Mouse (Mus musculus) ES-Bruce4 (cell line): Measurements from ENCODE around the gene Tbc1d21. TPM values are rescaled to one million over a fixed set of nuclear protein-coding genes. Genes with fewer than 3 reads are reported as not detected.

Source experiments
- H3K27ac ChIP-seq: 2 replicates; pipeline ENCODE4 v1.5.1; 2012; ENCODE audit warnings: low read length, inconsistent platforms; ENCODE audit not compliant: insufficient read depth
- H3K27me3 ChIP-seq: 2 replicates; pipeline ENCODE4 v1.6.1; 2012; ENCODE audit warnings: mild to moderate bottlenecking, low read length, inconsistent platforms; ENCODE audit not compliant: control insufficient read depth, poor library complexity, insufficient read depth, severe bottlenecking
- H3K36me3 ChIP-seq: 2 replicates; pipeline ENCODE4 v1.6.1; 2012; ENCODE audit warnings: inconsistent platforms, mild to moderate bottlenecking, low read length, moderate library complexity; ENCODE audit not compliant: control insufficient read depth, poor library complexity, insufficient read depth, severe bottlenecking
- H3K4me1 ChIP-seq: one replicate; pipeline ENCODE4 v1.8.1; 2011; ENCODE audit warnings: low read length; ENCODE audit not compliant: control insufficient read depth, insufficient read depth
- H3K4me3 ChIP-seq: 2 replicates; pipeline ENCODE4 v1.5.1; 2011; ENCODE audit warnings: low read depth, mild to moderate bottlenecking, low read length
- H3K9ac ChIP-seq: 2 replicates; pipeline ENCODE4 v1.6.1; 2012; ENCODE audit warnings: low read depth, mild to moderate bottlenecking, inconsistent platforms; ENCODE audit not compliant: poor library complexity, severe bottlenecking
- H3K9me3 ChIP-seq: replicated peaks from 2 replicates; pipeline ENCODE4 v1.6.1; 2012; ENCODE audit warnings: mild to moderate bottlenecking, low read length, inconsistent platforms; ENCODE audit not compliant: control insufficient read depth, poor library complexity, insufficient read depth, severe bottlenecking
- CTCF ChIP-seq: IDR thresholded peaks from one replicate; pipeline ENCODE4 v1.8.1; 2011; ENCODE audit warnings: low read depth, low read length
- EP300 ChIP-seq: IDR thresholded peaks from 2 replicates; pipeline ENCODE4 v1.6.1; 2011; ENCODE audit warnings: low read depth, low read length; ENCODE audit not compliant: insufficient read depth
- POLR2A ChIP-seq: IDR thresholded peaks from one replicate; pipeline ENCODE4 v1.8.1; 2011; ENCODE audit warnings: low read length; ENCODE audit not compliant: insufficient read depth
- polyA plus RNA-seq: library from polyadenylated mRNA; stranded (reverse); fragments of >200 nt; gene quantifications from 2 replicates; pipeline ENCODE4 v1.2.4, GENCODE M21; 2011; ENCODE audit warnings: low read depth; ENCODE audit not compliant: missing spikeins, insufficient read depth, insufficient read length

The Tbc1d21 gene
- polyA plus RNA-seq, 1 experiment = not detected

DNA sequence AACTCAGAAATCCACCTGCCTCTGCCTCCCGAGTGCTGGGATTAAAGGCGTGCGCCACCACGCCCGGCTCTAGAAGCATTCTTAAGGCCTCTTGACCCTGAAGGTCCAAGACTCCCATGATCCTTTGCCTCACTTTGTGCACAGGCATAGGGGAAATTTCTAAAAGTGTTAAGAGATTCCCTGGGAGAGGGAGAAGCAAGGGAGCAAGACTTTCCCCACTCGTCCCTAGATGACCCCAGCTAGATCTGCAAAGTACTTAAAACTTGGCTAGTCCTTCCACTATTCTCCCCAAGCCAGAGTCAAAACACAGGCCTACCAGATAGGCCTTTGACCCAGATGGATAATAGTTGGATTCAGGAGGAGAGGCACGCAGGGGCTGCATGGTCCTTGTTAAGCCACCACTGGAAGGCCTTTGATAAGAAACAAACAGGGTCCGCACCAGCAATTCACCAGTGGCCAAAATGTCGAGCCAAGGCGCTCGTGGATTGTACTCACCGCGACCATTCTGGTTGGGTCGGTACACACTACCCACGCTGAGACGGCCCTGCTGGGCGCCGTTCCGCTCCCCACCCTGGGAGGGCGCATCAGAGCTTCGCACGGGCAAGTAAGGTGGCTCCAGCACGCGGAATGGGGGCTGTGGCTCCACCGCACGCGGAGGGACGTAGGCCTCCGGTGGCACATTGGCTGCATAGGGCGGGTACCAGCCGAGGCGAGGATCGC, 58.9 kb downstream of the Tbc1d21 start:
- Histone ChIP-seq H3K9ac (peak overlapping the region; percentile 55), H3K27ac (no peak overlapping the region), H3K9me3 (no peaks in the 10 kb centered on the region), H3K36me3 (no peaks in the 10 kb centered on the region), H3K4me3 (peak overlapping the region; percentile 37), H3K4me1 (no peaks in the 10 kb centered on the region), H3K27me3 (no peaks in the 10 kb centered on the region)
- no peak for TF ChIP-seq EP300
- peak; percentile 31 for TF ChIP-seq CTCF

DNA sequence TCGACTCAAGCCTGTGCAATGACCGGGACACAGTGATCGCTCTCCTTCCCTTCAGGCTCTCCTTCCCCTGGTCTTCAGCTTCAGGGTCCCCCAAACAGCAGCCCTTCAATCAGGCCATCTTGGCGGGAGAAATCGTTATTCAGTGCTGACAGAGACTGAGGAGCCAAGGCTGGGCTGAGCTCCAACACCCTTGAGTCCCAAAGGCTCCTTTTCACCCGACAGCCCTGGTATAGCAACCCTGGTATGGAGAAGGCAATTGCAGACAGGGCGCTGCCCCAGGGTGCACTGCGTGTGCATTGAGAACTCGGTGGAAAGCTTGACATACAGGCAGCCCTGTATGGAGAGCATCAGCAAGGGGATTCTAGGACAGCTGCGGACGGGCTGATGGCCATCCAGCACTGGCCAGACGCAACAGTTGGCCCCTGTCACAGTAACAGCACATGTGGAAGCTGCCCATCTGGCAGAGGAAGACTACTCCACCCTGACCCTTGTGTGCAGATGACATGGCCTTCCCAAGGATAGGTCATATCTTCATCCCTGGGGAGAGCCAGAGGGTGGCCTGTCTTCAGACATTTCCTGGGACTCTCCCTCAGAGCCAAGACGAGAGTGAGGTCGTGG, 60.1 kb downstream of the Tbc1d21 start:
- Histone ChIP-seq H3K27ac (no peak overlapping the region), H3K27me3 (no peaks in the 10 kb centered on the region), H3K36me3 (no peaks in the 10 kb centered on the region), H3K4me1 (no peaks in the 10 kb centered on the region), H3K9me3 (no peaks in the 10 kb centered on the region), H3K9ac (no peak overlapping the region), H3K4me3 (no peak overlapping the region)
- no peak for TF ChIP-seq EP300
- TF ChIP-seq CTCF = no peak
- TF ChIP-seq POLR2A = no peak

Other genes with a start within 250 kb of the Tbc1d21 start
- gene Islr, start 166.1 kb downstream of the Tbc1d21 start, polyA plus RNA-seq = not detected in 2 replicates
- 0.67 and 0.85 TPM in 2 replicates for gene Islr2, start 166.1 kb downstream of the Tbc1d21 start, polyA plus RNA-seq
- gene Pml, start 120.7 kb downstream of the Tbc1d21 start, polyA plus RNA-seq = 198 and 200 TPM in 2 replicates
- 24.6 and 26.5 TPM in 2 replicates for gene Stoml1, start 117.3 kb downstream of the Tbc1d21 start, polyA plus RNA-seq
- 3.4 and 3.6 TPM in 2 replicates for gene Loxl1, start 57.3 kb downstream of the Tbc1d21 start, polyA plus RNA-seq
- 2.2 and 3.8 TPM in 2 replicates for gene Insyn1, start 118.1 kb upstream of the Tbc1d21 start, polyA plus RNA-seq
- 51.1 and 56.9 TPM in 2 replicates for gene Cd276, start 185.0 kb upstream of the Tbc1d21 start, polyA plus RNA-seq
- gene Nptn, start 211.8 kb upstream of the Tbc1d21 start, polyA plus RNA-seq = 91.4 and 93.4 TPM in 2 replicates